Mouse (Mus musculus) bone marrow macrophage, adult 2 months (primary cell): ENCODE results near the gene Iqschfp. TPM values are rescaled to one million over a fixed set of nuclear protein-coding genes. Genes with fewer than 3 reads are reported as not detected.

ENCODE experiments used
- H3K27ac ChIP-seq: 2 replicates; pipeline ENCODE4 v1.5.1; 2012; ENCODE audit warnings: low read depth, low read length; ENCODE audit not compliant: insufficient read depth
- H3K4me1 ChIP-seq: 2 replicates; pipeline ENCODE4 v1.6.1; 2012; ENCODE audit warnings: low read length; ENCODE audit not compliant: control insufficient read depth, insufficient read depth
- H3K4me3 ChIP-seq: 2 replicates; pipeline ENCODE4 v1.5.1; 2012; ENCODE audit warnings: mild to moderate bottlenecking, low read length, moderate library complexity; ENCODE audit not compliant: insufficient read depth
- CTCF ChIP-seq: IDR thresholded peaks from 2 replicates; pipeline ENCODE4 v1.5.1; 2012; ENCODE audit warnings: low read depth, mild to moderate bottlenecking, low read length, moderate library complexity
- POLR2A ChIP-seq: IDR thresholded peaks from 2 replicates; pipeline ENCODE4 v1.6.1; 2012; ENCODE audit warnings: mild to moderate bottlenecking, low read depth, low read length, borderline replicate concordance
- polyA plus RNA-seq: library from polyadenylated mRNA; stranded (reverse); fragments of >200 nt; gene quantifications from 2 replicates; pipeline ENCODE4 v1.2.4, GENCODE M21; 2012; ENCODE audit not compliant: missing spikeins, insufficient read depth, insufficient read length

Iqschfp gene
- polyA plus RNA-seq, 1 experiment, result not detected

DNA sequence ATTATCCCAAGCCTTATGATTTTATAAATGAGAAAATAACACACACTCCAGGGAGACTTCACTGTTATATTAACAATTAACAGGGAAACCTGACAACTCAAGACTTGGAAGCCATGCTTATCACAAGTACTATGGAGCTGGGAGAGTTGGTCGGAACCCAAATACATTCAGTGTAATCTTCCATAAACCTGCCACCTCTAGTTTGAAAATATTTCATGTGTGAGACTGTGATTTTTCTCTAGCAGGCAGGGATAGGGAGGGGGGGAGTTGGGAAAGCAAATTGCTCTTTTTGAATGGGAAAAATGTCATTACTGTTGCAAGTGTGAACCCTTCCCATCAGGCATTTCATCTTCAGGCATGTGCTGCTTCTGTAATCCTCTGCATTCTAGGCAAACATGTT, 304.9 kb downstream of the Iqschfp start:
- no peak overlapping the region for H3K4me3 ChIP-seq
- no peaks in the 10 kb centered on the region for H3K4me1 ChIP-seq
- no peak overlapping the region for H3K27ac ChIP-seq
- TF ChIP-seq CTCF, result no peak
- TF ChIP-seq POLR2A, result no peak

DNA sequence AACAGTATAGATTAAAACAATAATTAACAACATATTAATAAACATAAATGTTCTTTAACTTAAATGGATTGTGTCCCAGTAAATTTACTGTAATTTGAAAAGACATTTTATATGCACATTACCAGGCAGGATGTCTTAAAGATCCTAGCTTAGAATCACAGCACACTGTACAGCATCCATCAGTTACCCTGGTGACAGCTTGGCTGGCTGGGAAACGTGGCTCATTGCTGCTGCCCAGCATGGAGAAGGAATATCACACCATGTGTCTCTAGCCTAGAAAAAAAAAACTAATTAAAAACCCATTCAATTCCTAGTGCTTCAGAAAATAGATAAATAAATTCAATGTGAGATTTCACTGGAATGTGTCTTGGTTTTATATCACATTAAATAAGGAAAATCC, 309.2 kb downstream of the Iqschfp start:
- no peaks in the 10 kb centered on the region for H3K4me1 ChIP-seq
- no peak overlapping the region for H3K27ac ChIP-seq
- H3K4me3 ChIP-seq, result no peak overlapping the region
- no peak for TF ChIP-seq POLR2A
- no peak for TF ChIP-seq CTCF

DNA sequence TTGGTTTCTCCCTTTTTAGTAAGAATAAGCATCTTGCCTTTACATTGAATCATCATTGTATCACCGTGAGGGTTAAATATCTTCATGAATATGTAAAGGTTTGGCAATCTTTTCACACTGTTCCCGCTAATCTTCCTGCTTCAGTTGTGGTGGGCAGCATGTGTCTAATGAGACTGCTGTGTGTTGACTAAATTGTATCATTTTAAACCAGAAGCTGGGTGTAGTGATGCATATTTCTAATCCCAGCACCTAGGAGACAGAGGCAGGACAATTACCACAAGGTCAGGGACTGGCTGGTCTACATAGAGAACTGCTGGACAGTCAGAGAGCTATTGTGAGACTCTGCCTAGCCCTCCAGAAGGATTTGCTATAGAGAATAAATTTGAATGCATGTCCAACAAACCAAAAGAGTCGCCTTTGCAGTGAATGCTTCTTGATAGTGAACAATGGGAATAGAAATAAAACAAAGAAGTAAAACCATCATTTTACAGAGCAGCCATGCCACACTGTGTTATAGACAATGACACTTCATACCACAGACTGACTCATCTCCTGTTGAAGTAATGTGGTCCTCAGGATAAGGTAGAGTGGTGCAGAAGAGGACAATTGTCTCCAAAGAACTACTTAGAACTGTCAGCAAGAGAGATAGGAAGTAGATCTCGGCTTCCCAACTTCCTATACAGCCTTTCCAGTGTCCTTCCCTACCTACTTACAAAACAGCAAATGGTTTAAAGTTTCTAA, 310.3 kb downstream of the Iqschfp start:
- TF ChIP-seq CTCF (no peak), POLR2A (no peak)
- no peaks in the 10 kb centered on the region for H3K4me1 ChIP-seq

DNA sequence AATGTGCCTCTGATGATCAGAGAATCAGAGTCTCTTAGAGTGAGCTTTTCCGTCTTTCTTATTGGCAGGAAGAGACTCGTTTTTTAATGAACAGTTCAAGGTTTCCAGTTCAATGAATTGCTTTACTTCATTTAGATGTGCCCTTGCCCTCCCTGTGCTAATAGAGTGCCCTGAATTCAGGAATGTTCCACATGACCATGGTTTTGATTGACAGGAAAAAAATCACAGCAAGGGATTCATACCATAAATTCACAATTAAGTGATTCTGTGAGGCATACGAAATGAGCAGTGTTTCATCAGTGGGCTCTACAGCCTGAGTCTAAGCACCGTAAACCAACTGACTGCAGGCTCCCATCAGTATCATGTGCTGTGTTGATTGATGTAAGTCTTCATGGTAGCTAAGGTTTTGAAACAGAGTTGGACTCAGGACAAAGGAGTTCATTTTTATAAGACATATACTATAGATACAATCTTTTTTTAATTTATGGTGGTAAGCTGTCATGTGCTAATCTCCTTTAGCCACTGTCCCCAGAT, 312.0 kb downstream of the Iqschfp start:
- TF ChIP-seq POLR2A (no peak), CTCF (no peak)
- no peak overlapping the region for H3K4me3 ChIP-seq
- no peak overlapping the region for H3K27ac ChIP-seq
- H3K4me1 ChIP-seq, result no peaks in the 10 kb centered on the region

More for the DNA sequence above, 310.3 kb downstream of the Iqschfp start:
- Histone ChIP-seq H3K4me3 (no peak overlapping the region), H3K27ac (no peak overlapping the region)

DNA sequence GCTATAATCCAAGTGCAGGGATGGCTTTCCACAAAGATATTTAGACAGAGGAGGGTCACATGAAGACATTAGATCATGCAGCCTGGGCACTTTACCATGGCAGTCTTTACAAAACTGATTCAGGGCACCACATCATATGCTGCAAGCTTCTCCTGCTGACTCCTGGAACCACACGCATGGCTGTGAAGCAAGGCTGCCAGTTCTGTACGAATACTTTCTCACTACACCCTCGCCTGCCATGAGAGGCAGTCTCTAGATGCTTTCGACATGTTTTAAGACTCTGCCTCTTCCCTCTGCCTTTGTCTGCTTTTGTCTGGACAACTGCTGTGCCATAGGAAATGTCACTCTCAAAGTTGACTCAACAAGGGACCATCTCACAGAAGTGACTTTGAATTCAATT, 318.4 kb downstream of the Iqschfp start:
- H3K27ac ChIP-seq, result no peak overlapping the region
- no peak overlapping the region for H3K4me3 ChIP-seq
- H3K4me1 ChIP-seq, result no peaks in the 10 kb centered on the region
- TF ChIP-seq CTCF (no peak), POLR2A (no peak)

DNA sequence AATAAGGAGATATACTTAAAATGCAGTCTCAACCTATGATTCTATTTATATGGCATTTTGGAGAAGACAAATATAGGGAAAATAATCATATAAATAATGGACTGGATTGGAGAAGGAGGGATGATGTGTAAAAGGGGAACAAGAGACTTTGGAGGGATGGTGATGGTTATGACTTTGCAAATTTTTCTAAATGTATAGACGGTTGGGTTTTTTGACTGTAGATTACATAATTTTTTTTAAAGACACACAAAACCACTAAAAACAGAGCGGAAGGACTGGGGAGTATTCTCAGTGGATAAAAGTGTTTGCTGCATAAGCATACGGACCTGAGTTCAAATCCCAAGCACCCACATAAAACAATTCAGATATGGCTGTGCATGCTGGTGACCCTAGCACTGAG, 329.4 kb downstream of the Iqschfp start:
- no peak for TF ChIP-seq POLR2A
- no peak for TF ChIP-seq CTCF
- H3K4me1 ChIP-seq, result no peaks in the 10 kb centered on the region
- no peak overlapping the region for H3K27ac ChIP-seq
- H3K4me3 ChIP-seq, result no peak overlapping the region

DNA sequence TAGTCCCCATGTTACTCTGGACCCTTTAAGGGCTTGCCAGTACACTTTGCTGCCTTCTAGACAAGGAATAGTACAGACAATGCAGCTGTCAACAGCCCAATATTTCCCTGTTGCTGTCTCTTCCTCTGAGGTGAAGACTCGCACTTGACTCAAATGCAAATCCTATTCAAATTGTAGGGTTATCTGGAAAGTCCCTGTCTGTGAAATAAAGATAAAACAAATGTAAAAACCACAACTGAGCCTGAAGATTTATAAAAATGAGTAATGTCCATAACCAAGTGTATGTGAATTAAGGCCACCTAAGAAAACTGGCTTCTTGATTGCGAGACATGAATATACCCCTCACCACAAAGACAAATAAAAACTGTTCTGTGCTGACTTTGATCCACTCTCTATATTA, 347.9 kb downstream of the Iqschfp start:
- Histone ChIP-seq H3K4me3 (no peak overlapping the region), H3K4me1 (no peaks in the 10 kb centered on the region), H3K27ac (no peak overlapping the region)
- TF ChIP-seq CTCF (no peak), POLR2A (no peak)

DNA sequence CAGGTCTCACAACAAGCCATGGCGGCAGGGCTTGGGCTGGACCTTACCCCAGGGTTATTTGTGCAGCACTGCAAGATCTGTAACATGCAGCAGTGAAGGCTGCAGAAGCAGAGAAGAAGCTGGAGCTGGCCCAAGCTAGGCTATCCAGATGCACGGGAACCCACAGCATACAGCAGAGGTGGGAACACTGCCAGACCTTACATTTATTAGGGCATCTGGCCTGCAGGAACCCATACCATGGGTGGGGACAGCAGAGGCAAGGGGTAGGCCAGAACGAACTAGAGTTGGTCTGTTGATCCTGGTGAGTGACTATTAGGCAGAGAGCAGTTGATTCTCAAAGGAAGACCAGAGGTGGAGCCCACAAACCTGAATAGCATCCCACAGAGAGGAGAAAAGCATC, 351.2 kb downstream of the Iqschfp start:
- H3K4me1 ChIP-seq, result no peaks in the 10 kb centered on the region
- H3K27ac ChIP-seq, result no peak overlapping the region
- H3K4me3 ChIP-seq, result no peak overlapping the region
- no peak for TF ChIP-seq POLR2A
- TF ChIP-seq CTCF, result no peak

DNA sequence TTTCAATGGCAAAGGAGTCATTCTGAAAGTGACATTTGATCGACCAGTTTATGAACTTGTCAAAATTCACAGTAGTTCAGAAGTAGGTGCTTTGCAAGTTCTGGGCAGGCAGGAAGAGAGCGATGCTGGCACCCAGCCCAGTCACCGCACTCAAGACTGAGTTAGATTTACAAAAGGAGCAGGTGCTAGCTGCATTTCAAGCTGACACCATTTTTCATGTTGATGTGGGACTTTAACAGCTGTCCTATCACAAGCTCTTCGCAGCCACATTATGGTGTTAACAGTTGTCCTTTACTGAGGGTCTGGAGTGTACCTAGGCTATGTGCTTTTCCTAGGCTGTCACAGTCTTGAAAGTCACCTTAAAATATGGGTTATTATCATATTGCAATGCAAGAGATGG, 354.1 kb downstream of the Iqschfp start:
- H3K27ac ChIP-seq, result no peak overlapping the region
- TF ChIP-seq POLR2A (no peak), CTCF (no peak)
- no peak overlapping the region for H3K4me3 ChIP-seq
- H3K4me1 ChIP-seq, result no peaks in the 10 kb centered on the region

DNA sequence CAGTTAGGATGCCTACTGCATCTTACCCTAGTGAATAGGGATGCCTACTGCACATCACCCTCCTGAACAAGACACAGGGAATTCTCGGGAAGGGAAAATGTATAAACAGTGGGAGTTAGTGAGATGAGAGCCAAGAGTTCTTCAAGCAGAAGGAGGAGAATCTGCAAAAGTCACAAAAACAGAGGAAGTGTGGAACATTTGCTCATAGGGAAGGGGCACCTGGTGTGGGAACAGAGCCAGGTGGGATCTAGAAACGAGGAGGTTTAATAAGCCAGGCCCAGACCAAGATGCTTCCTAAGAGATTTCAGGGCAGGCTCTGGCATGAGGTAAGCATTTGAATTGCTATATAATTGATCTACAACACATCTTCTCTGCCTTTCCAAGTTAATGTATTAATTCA, 358.6 kb downstream of the Iqschfp start:
- Histone ChIP-seq H3K4me1 (no peaks in the 10 kb centered on the region), H3K4me3 (no peak overlapping the region), H3K27ac (no peak overlapping the region)
- TF ChIP-seq POLR2A, result no peak
- no peak for TF ChIP-seq CTCF
